Mouse (Mus musculus) megakaryocyte, embryonic 14.5 days (primary cell): Measurements from ENCODE around the gene Hps1. TPM values are rescaled to one million over a fixed set of nuclear protein-coding genes. Genes with fewer than 3 reads are reported as not detected.

Experiments
- H3K27me3 ChIP-seq: replicated peaks from 2 replicates; pipeline ENCODE3; 2012; ENCODE audit warnings: inconsistent platforms
- H3K36me3 ChIP-seq: replicated peaks from 2 replicates; pipeline ENCODE3; 2012; ENCODE audit warnings: low read length, inconsistent platforms, mixed read lengths
- H3K4me1 ChIP-seq: 2 replicates; pipeline ENCODE4 v1.6.1; 2012; ENCODE audit warnings: inconsistent platforms
- H3K4me3 ChIP-seq: replicated peaks from 2 replicates; pipeline ENCODE3; 2012; ENCODE audit warnings: moderate library complexity, mild to moderate bottlenecking, inconsistent platforms
- H3K9me3 ChIP-seq: 2 replicates; pipeline ENCODE4 v1.6.1; 2012; ENCODE audit warnings: inconsistent platforms
- FLI1 ChIP-seq: IDR thresholded peaks from 2 replicates; pipeline ENCODE4 v1.6.1; 2012; ENCODE audit warnings: low read length, inconsistent platforms, mixed read lengths
- GATA1 ChIP-seq: IDR thresholded peaks from 3 replicates; pipeline ENCODE4 v1.6.1; 2012; ENCODE audit warnings: mixed read lengths, low read length, inconsistent platforms, borderline replicate concordance
- polyA plus RNA-seq: library from polyadenylated mRNA; stranded (reverse); fragments of >175 nt; gene quantifications from 2 replicates; pipeline ENCODE4 v1.2.3, GENCODE M21; 2012; ENCODE audit warnings: low replicate concordance; ENCODE audit not compliant: insufficient read depth

Gene Hps1
- polyA plus RNA-seq, 1 experiment = 95.9 TPM

DNA sequence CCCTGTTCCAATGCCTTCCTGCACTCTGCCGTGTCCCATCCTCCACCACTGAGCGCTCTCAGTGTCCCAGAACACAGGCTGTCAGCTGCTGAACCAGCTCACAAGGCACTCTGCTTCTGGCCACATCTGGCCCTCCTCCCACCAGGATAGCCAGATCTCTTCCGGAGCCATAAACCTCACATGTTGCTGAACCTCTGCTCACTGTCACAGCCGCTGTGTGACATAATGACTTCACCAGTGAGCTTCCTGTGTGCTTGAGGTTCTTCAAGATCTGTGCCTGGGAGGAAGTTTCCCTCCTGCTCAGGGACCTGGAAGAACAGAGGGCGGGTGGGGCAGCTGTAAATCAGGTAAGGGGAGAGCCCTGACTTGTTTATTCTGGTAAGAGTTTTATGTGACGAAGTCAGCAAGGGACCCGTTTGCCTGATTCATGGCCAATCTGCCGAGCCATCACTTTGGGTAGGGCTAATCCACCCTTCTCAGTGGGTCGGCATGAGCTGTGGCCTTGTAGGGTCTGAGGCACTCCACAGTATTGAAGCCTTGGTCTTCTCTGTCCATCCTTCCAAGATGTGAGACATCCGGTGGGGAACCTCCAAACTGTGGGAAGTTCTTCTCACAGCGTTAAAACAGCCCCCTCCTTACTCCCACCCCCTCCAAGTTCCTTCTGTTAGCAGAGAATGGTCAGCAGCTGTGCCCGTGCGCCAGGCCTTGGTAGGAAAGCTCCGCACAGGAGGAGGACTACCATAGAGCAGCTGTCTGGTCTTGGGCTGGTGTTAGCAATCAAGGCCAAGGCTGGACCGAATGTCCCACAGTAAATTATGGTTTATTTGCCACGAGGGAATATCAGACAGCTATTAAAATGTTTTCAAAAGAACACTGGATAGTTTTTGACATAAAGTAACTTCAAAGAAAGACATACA, 54.5 kb downstream of the Hps1 start:
- H3K36me3 ChIP-seq = no peaks in the 10 kb centered on the region
- TF ChIP-seq GATA1 = no peak
- TF ChIP-seq FLI1 = no peak
- H3K4me1 ChIP-seq = peaks cover 36% of the 10 kb centered on the region
- H3K4me3 ChIP-seq = peak overlapping the region; percentile 65
- H3K27me3 ChIP-seq = peaks cover 51% of the 10 kb centered on the region
- no peaks in the 10 kb centered on the region for H3K9me3 ChIP-seq

DNA sequence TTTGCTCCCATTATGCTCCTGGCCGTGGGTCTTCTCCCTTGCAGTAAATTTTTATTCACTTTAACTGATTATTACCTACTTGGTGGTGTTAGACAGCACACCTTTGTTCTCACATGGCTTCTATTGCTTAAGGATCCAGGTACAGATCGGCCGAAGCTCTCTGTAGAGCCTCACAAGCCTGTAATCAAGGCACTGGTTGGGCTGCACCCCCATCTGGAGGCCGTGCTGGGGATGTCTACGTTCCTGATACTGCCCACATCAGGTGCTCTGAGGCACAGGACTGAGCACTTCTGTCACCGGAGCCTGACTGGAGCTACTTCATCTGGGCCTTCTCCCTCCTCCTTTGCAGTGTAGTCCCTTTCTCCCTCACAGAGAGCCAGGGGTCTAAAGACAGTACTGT, 56.5 kb downstream of the Hps1 start:
- H3K4me1 ChIP-seq = peaks cover 29% of the 10 kb centered on the region
- no peak for TF ChIP-seq FLI1
- no peak for TF ChIP-seq GATA1

DNA sequence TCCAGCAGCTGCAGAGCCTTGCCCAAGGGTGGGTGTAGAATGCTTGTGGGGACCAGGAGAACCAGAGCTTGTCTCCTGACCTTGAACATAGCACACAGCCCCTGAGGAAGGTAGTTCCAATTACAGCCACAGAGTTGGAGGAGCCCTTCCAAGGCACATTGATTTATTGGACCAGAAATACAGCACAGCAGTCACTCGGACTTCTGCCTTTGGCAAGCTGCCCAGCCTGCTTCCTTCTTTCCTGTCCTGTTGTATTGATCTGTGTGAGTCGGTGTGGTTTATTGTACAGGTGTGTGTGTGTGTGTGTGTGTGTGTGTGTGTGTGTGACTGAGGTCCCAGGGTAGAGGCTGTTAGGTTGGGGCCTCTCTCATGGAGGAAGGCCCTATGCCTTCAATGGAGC, 57.3 kb downstream of the Hps1 start:
- TF ChIP-seq FLI1 (no peak), GATA1 (no peak)
- Histone ChIP-seq H3K27me3 (peaks cover 67% of the 10 kb centered on the region), H3K4me1 (peaks cover 21% of the 10 kb centered on the region), H3K36me3 (no peaks in the 10 kb centered on the region), H3K4me3 (no peak overlapping the region), H3K9me3 (no peaks in the 10 kb centered on the region)

More for the DNA sequence above, 56.5 kb downstream of the Hps1 start:
- peaks cover 70% of the 10 kb centered on the region for H3K27me3 ChIP-seq
- H3K9me3 ChIP-seq = no peaks in the 10 kb centered on the region
- H3K36me3 ChIP-seq = no peaks in the 10 kb centered on the region
- H3K4me3 ChIP-seq = no peak overlapping the region

DNA sequence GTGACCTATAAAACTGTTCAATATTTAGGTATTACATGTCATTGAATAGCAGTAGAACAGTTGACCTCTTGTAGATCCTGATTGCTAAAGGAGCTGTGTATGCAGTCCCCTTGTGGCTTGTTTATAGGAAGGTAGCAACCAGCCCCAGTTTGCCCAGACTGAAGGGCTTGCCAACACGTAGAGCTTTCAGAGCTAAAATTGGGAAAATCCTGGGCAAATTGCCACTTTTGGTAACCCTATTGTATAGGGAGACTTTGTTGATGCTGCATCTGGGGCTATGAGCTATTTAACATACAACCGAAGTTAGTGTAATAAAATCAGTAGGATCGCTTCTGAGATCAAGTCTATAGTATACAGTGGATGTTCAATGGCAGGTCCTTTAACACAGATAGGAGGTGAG, 61.7 kb downstream of the Hps1 start:
- Histone ChIP-seq H3K4me3 (no peak overlapping the region), H3K4me1 (0 out of 2 replicates have a peak, but pooled peaks cover 3% of the 10 kb centered on the region), H3K36me3 (no peaks in the 10 kb centered on the region), H3K9me3 (no peaks in the 10 kb centered on the region), H3K27me3 (peaks cover 64% of the 10 kb centered on the region)
- TF ChIP-seq FLI1 (no peak), GATA1 (no peak)

DNA sequence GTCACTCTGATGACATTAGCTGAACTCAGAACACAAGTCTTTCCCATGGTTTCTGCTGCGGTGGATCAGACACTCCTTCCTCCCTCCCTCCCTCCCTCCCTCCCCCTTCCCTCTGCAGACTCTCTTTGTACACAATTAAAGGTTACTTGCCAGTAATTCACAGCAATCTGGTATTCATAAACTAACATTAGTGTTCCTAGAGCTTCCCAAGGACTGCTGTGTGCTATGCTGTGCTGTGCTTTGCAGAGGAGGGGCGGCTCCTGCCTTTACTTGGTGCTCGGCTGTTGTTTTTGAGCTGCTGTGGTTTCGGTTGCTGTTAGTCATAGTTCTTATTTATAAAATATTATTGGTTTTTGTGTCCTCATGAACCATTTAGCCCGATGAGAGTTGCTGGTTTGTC, 62.1 kb downstream of the Hps1 start:
- H3K9me3 ChIP-seq = no peaks in the 10 kb centered on the region
- H3K36me3 ChIP-seq = no peaks in the 10 kb centered on the region
- H3K4me3 ChIP-seq = no peak overlapping the region
- peaks cover 62% of the 10 kb centered on the region for H3K27me3 ChIP-seq
- H3K4me1 ChIP-seq = 0 out of 2 replicates have a peak, but pooled peaks cover 3% of the 10 kb centered on the region
- TF ChIP-seq FLI1 (no peak), GATA1 (no peak)

DNA sequence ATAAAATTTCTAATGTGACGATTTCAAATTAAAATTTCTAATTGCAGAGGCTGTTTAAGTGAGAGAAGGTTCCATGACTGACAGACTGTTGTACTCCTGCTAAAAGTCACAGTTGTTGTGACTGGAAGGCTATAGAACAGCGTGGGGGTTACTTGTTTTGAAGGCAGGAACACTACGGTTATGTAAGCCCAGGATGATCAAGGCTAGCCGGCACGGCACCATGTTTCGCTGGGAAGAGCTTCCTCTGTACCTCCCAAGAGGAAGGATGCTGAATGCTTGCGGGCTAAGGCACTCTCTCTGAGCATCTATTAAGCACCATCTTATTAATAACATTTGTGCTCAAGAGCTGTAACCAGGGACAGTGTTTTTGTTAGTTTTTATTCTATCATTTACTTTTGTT, 63.3 kb downstream of the Hps1 start:
- 0 out of 2 replicates have a peak, but pooled peaks cover 3% of the 10 kb centered on the region for H3K4me1 ChIP-seq
- no peak for TF ChIP-seq FLI1
- no peak for TF ChIP-seq GATA1

DNA sequence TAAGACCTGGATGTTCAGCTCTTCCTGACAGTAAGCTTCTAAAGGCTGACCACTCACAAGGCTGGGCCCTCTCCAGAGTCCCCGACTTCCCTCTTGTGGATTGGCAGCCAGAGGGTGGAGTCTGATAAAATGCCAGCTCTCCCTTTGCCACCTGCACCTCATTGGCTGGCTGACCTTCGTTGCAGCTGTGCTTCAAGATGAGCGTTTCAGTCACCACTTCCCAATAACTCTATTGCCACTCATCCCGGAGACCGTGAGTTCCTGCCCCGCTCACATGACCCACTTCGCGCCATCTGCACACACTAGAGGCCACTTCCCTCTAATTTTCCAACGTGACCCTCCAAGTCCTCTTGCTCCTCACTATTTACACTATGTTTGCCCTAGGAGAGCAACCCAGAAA, 66.0 kb downstream of the Hps1 start:
- Histone ChIP-seq H3K27me3 (peaks cover 52% of the 10 kb centered on the region), H3K36me3 (no peaks in the 10 kb centered on the region), H3K4me3 (no peak overlapping the region), H3K4me1 (0 out of 2 replicates have a peak, but pooled peaks cover 3% of the 10 kb centered on the region), H3K9me3 (0 out of 2 replicates have a peak, but pooled peaks cover 2% of the 10 kb centered on the region)
- TF ChIP-seq FLI1 (no peak), GATA1 (no peak)

More for the DNA sequence above, 63.3 kb downstream of the Hps1 start:
- Histone ChIP-seq H3K27me3 (peaks cover 58% of the 10 kb centered on the region), H3K36me3 (no peaks in the 10 kb centered on the region), H3K9me3 (no peaks in the 10 kb centered on the region), H3K4me3 (no peak overlapping the region)

Other genes with a start within 250 kb of the Hps1 start
- 0.20 TPM in 1 of 2 replicates, not detected in the other for gene Loxl4, start 167.2 kb downstream of the Hps1 start, polyA plus RNA-seq
- gene Pyroxd2, start 27.2 kb downstream of the Hps1 start, polyA plus RNA-seq = 0.80 and 2.4 TPM in 2 replicates